In genomic region chr5:35702582-35703140, GRCm38 (mm10) we compare ENCODE assay signal across 23 mouse cellular contexts. TPM values are rescaled to one million over a fixed set of nuclear protein-coding genes. Genes with fewer than 3 reads are reported as not detected.
DNase-seq lines count a peak whose midpoint lies in the region; ATAC-seq and TF ChIP-seq lines count a peak whose summit lies in the region.
"Had no signal": no experiment of that assay in that cellular context is flagged by ENCODE, and none has a peak within 500 bp of the region (broad histone marks: within the 10 kb centered on the region; RNA-seq: fewer than 3 reads in every experiment).

No protein-coding gene starts in this region.

- no peaks in the 10 kb centered on the region for H3K27me3 ChIP-seq in stomach, embryonic 15.5 days (replicated peaks)
- H3K27me3 ChIP-seq in stomach, postnatal 0 days (ENCODE audit: control insufficient read depth, insufficient read depth, low read length): no peaks in the 10 kb centered on the region
- H3K27me3 ChIP-seq: embryonic facial prominence, embryonic 12.5 days; forebrain, embryonic 15.5 days; hindbrain, embryonic 15.5 days; Patski had no signal

- no peaks in the 10 kb centered on the region for H3K36me3 ChIP-seq in stomach, embryonic 15.5 days
- H3K36me3 ChIP-seq in stomach, postnatal 0 days (ENCODE audit: control insufficient read depth, insufficient read depth, low read length): no peaks in the 10 kb centered on the region
- H3K36me3 ChIP-seq: embryonic facial prominence, embryonic 12.5 days; forebrain, embryonic 15.5 days; hindbrain, embryonic 15.5 days had no signal

- no peak overlapping the region for H3K9ac ChIP-seq in stomach, embryonic 15.5 days
- no peak overlapping the region for H3K9ac ChIP-seq in stomach, postnatal 0 days (ENCODE audit: low read length)
- H3K9ac ChIP-seq: embryonic facial prominence, embryonic 12.5 days; forebrain, embryonic 15.5 days; heart, embryonic 13.5 days; hindbrain, embryonic 15.5 days had no signal

- peak; percentile 22 to 56 for DNase-seq in cerebellum, postnatal 10 days
- DNase-seq in cerebellum, adult 11 months: no peak
- DNase-seq in left cerebral cortex, postnatal 4 days: peak; percentile 29
- DNase-seq in left cerebral cortex, adult 8-10 months (ENCODE audit: low spot score in 2 of 2): no peak
- DNase-seq in stomach, postnatal 0 days (ENCODE audit: low spot score): no peak
- DNase-seq in right cerebral cortex, postnatal 36 days (ENCODE audit: low spot score in 2 of 2): no peak
- DNase-seq: adrenal gland, adult 2 months; adrenal gland, postnatal 25 days; cerebellum, adult 2 months; cerebellum, postnatal 14 days; embryo, embryonic 11 days; gastrocnemius, postnatal 14 days; heart, postnatal 36 days had no signal

- no peaks in the 10 kb centered on the region for H3K4me1 ChIP-seq in stomach, embryonic 15.5 days
- no peaks in the 10 kb centered on the region for H3K4me1 ChIP-seq in stomach, postnatal 0 days (replicated peaks; ENCODE audit: control insufficient read depth, insufficient read depth)
- H3K4me1 ChIP-seq: embryonic facial prominence, embryonic 12.5 days; forebrain, embryonic 15.5 days; heart, embryonic 13.5 days; hindbrain, embryonic 15.5 days had no signal

- TF ChIP-seq EP300 in stomach, postnatal 0 days (optimal IDR thresholded peaks at IDR 0.05): no peak

- H3K9me3 ChIP-seq in stomach, embryonic 15.5 days: no peaks in the 10 kb centered on the region
- H3K9me3 ChIP-seq in stomach, postnatal 0 days (ENCODE audit: control insufficient read depth, low read length): no peaks in the 10 kb centered on the region
- H3K9me3 ChIP-seq: embryonic facial prominence, embryonic 12.5 days; forebrain, embryonic 15.5 days; heart, embryonic 13.5 days; hindbrain, embryonic 15.5 days had no signal

- WGBS in stomach, embryonic 15.5 days: 67% methylated on average over 4 of the region's 4 CpGs
- 53% methylated on average over 4 of the region's 4 CpGs for WGBS in stomach, postnatal 0 days

- no peak for TF ChIP-seq CTCF in stomach, postnatal 0 days (IDR thresholded peaks at IDR 0.05; ENCODE audit: low read depth)

- ATAC-seq in stomach, embryonic 15.5 days (ENCODE audit: insufficient read depth, low FRiP score, low read depth): no peak
- ATAC-seq in stomach, postnatal 0 days (ENCODE audit: low FRiP score, low TSS enrichment): no peak
- ATAC-seq: activated CD4-positive, CD25-positive, alpha-beta regulatory T cell, adult 4 months; forebrain, embryonic 15.5 days; inflammation-experienced regulatory T-cells, adult 6 months; Patski had no signal

- 0 out of 2 replicates have a peak overlapping the region, but pooled peaks have one; percentile 7 for H3K27ac ChIP-seq in stomach, embryonic 15.5 days
- no peak overlapping the region for H3K27ac ChIP-seq in stomach, postnatal 0 days (replicated peaks)
- H3K27ac ChIP-seq: embryonic facial prominence, embryonic 12.5 days; forebrain, embryonic 15.5 days; heart, embryonic 13.5 days; hindbrain, embryonic 15.5 days had no signal

- no peak overlapping the region for H3K4me2 ChIP-seq in stomach, embryonic 15.5 days
- no peak overlapping the region for H3K4me2 ChIP-seq in stomach, postnatal 0 days (replicated peaks; ENCODE audit: low read depth)
- H3K4me2 ChIP-seq: embryonic facial prominence, embryonic 12.5 days; forebrain, embryonic 15.5 days; heart, embryonic 13.5 days; hindbrain, embryonic 15.5 days had no signal

- no peak overlapping the region for H3K4me3 ChIP-seq in stomach, embryonic 15.5 days (replicated peaks)
- H3K4me3 ChIP-seq in stomach, postnatal 0 days (ENCODE audit: low read depth, low read length): no peak overlapping the region
- H3K4me3 ChIP-seq: embryonic facial prominence, embryonic 12.5 days; forebrain, embryonic 15.5 days; heart, embryonic 13.5 days; hindbrain, embryonic 15.5 days had no signal

- intact Hi-C loops in left cerebral cortex, postnatal 4 days (cut with DNase I): no loop called here

RNA-seq across cellular contexts. Expression of gene Htra3, which starts 23.1 kb away (rescaled TPM):
- total RNA-seq in left cerebral cortex, postnatal 4 days (2021): 10 to 100 TPM; 14.9 to 17.1 TPM
- total RNA-seq in left cerebral cortex, adult 8-10 months (2022): 1 to 10 TPM; 7.0 to 8.3 (median 7.9) TPM
- 54.7 and 54.9 TPM in 2 replicates for polyA plus RNA-seq in stomach, embryonic 15.5 days (2015; fragmentation: Nextera tagmentation; extraction: Ambion mirVana)
- 39.4 and 47.5 TPM in 2 replicates for polyA plus RNA-seq in stomach, postnatal 0 days (2015; fragmentation: Nextera tagmentation; extraction: Ambion mirVana)
- total RNA-seq: common myeloid progenitor, adult 5-6 weeks; MEL had no signal
- polyA plus RNA-seq: activated CD4-positive, CD25-positive, alpha-beta regulatory T cell, adult 4 months; inflammation-experienced regulatory T-cells, adult 6 months had no signal

RNA-seq across cellular contexts. Expression of gene Sh3tc1, which starts 37.1 kb away (rescaled TPM):
- total RNA-seq in left cerebral cortex, postnatal 4 days (2021): 1 to 10 TPM; 2.2 to 2.3 TPM
- 1 to 10 TPM; 1.6 to 5.9 (median 3.3) TPM for total RNA-seq in left cerebral cortex, adult 8-10 months (2022)
- polyA plus RNA-seq in stomach, embryonic 15.5 days (2015; fragmentation: Nextera tagmentation; extraction: Ambion mirVana): 6.5 and 7.4 TPM in 2 replicates
- 2.8 and 3.2 TPM in 2 replicates for polyA plus RNA-seq in stomach, postnatal 0 days (2015; fragmentation: Nextera tagmentation; extraction: Ambion mirVana)
- total RNA-seq: MEL had no signal

RNA-seq across cellular contexts. Expression of gene Ablim2, which starts 55.0 kb away (rescaled TPM):
- total RNA-seq in left cerebral cortex, postnatal 4 days (2021): 10 to 100 TPM; 48.5 to 53.3 TPM
- 100 to 1,000 TPM; 168 to 199 (median 195) TPM for total RNA-seq in left cerebral cortex, adult 8-10 months (2022)
- polyA plus RNA-seq in stomach, embryonic 15.5 days (2015; fragmentation: Nextera tagmentation; extraction: Ambion mirVana): 2.8 and 3.4 TPM in 2 replicates
- 1.3 and 1.5 TPM in 2 replicates for polyA plus RNA-seq in stomach, postnatal 0 days (2015; fragmentation: Nextera tagmentation; extraction: Ambion mirVana)
- total RNA-seq: common myeloid progenitor, adult 5-6 weeks; MEL had no signal

Comparison
In these comparisons a context has a peak if more than half of its experiments do, and no peak if none do; other contexts are left out.
1. DNase-seq: peak in cerebellum, postnatal 10 days (2 of 2) and left cerebral cortex, postnatal 4 days (single experiment); none in cerebellum, adult 11 months (single experiment), left cerebral cortex, adult 8-10 months (0 of 2), stomach, postnatal 0 days (single experiment) and right cerebral cortex, postnatal 36 days (0 of 2).